Mouse (Mus musculus) embryonic fibroblast, embryonic 13.5 days (primary cell): ENCODE results near the gene Rnf150. TPM values are rescaled to one million over a fixed set of nuclear protein-coding genes. Genes with fewer than 3 reads are reported as not detected.

ENCODE experiments used
- H3K27ac ChIP-seq: 2 replicates; pipeline ENCODE4 v1.5.1; 2012; ENCODE audit warnings: low read length, control low read depth, inconsistent platforms; ENCODE audit not compliant: insufficient read depth
- H3K4me1 ChIP-seq: 2 replicates; pipeline ENCODE4 v1.6.1; 2011; ENCODE audit warnings: low read length; ENCODE audit not compliant: control insufficient read depth, insufficient read depth
- H3K4me3 ChIP-seq: 2 replicates; pipeline ENCODE4 v1.5.1; 2011; ENCODE audit warnings: mild to moderate bottlenecking, control low read depth, low read length; ENCODE audit not compliant: insufficient read depth
- CTCF ChIP-seq: IDR thresholded peaks from 2 replicates; pipeline ENCODE4 v1.5.1; 2011; ENCODE audit warnings: mild to moderate bottlenecking, control low read depth, low read length, moderate library complexity, borderline replicate concordance; ENCODE audit not compliant: insufficient read depth
- POLR2A ChIP-seq: IDR thresholded peaks from 2 replicates; pipeline ENCODE4 v1.6.1; 2011; ENCODE audit warnings: low read depth, mild to moderate bottlenecking, control low read depth, low read length, moderate library complexity
- polyA plus RNA-seq: library from polyadenylated mRNA; stranded (reverse); fragments of >200 nt; gene quantifications from 2 replicates; pipeline ENCODE4 v1.2.4, GENCODE M21; 2011; ENCODE audit warnings: low read depth; ENCODE audit not compliant: missing spikeins, insufficient read length

The Rnf150 gene
- polyA plus RNA-seq, 1 experiment, result 36.3 TPM

- H3K27ac ChIP-seq, result no peak overlapping the region
- TF ChIP-seq CTCF (no peak), POLR2A (no peak)
- H3K4me1 ChIP-seq, result no peaks in the 10 kb centered on the region
- no peak overlapping the region for H3K4me3 ChIP-seq
Measured at GRCm38 (mm10) chr8:82884480-82884879, 21.3 kb downstream of the Rnf150 start.

- Histone ChIP-seq H3K27ac (no peak overlapping the region), H3K4me3 (no peak overlapping the region), H3K4me1 (no peaks in the 10 kb centered on the region)
- TF ChIP-seq CTCF (no peak), POLR2A (no peak)
Measured at GRCm38 (mm10) chr8:82887234-82887633, 24.1 kb downstream of the Rnf150 start.

GRCm38 (mm10) chr8:82889062-82889720, 26.0 kb downstream of the Rnf150 start:
- Histone ChIP-seq H3K27ac (no peak overlapping the region), H3K4me3 (no peak overlapping the region), H3K4me1 (no peaks in the 10 kb centered on the region)
- no peak for TF ChIP-seq POLR2A
- no peak for TF ChIP-seq CTCF

- TF ChIP-seq POLR2A, result no peak
- no peak for TF ChIP-seq CTCF
- no peak overlapping the region for H3K27ac ChIP-seq
Measured at GRCm38 (mm10) chr8:82895091-82895490, 31.9 kb downstream of the Rnf150 start.

GRCm38 (mm10) chr8:82896796-82897195, 33.6 kb downstream of the Rnf150 start:
- Histone ChIP-seq H3K27ac (peak overlapping the region; percentile 72; the same call in 1 of the 2 replicates), H3K4me3 (no peak overlapping the region), H3K4me1 (peaks cover 6% of the 10 kb centered on the region)
- TF ChIP-seq CTCF, result no peak
- no peak for TF ChIP-seq POLR2A

More at GRCm38 (mm10) chr8:82895091-82895490, 31.9 kb downstream of the Rnf150 start:
- no peak overlapping the region for H3K4me3 ChIP-seq
- H3K4me1 ChIP-seq, result peaks cover 6% of the 10 kb centered on the region

- H3K27ac ChIP-seq, result peak overlapping the region; percentile 77
- TF ChIP-seq CTCF (no peak), POLR2A (no peak)
- H3K4me1 ChIP-seq, result peaks cover 6% of the 10 kb centered on the region
- H3K4me3 ChIP-seq, result no peak overlapping the region
Measured at GRCm38 (mm10) chr8:82897628-82898458, 34.7 kb downstream of the Rnf150 start.

GRCm38 (mm10) chr8:82898459-82898841, 35.3 kb downstream of the Rnf150 start:
- no peak for TF ChIP-seq CTCF
- no peak for TF ChIP-seq POLR2A
- Histone ChIP-seq H3K27ac (peak overlapping the region; percentile 30; the same call in 1 of the 2 replicates), H3K4me3 (no peak overlapping the region), H3K4me1 (peaks cover 6% of the 10 kb centered on the region)

- peaks cover 6% of the 10 kb centered on the region for H3K4me1 ChIP-seq
- TF ChIP-seq POLR2A, result no peak
- TF ChIP-seq CTCF, result no peak
- H3K27ac ChIP-seq, result no peak overlapping the region
- H3K4me3 ChIP-seq, result no peak overlapping the region
Measured at GRCm38 (mm10) chr8:82900958-82901357, 37.8 kb downstream of the Rnf150 start.

GRCm38 (mm10) chr8:82901549-82902138, 38.5 kb downstream of the Rnf150 start:
- no peak overlapping the region for H3K27ac ChIP-seq
- H3K4me1 ChIP-seq, result peaks cover 7% of the 10 kb centered on the region
- no peak overlapping the region for H3K4me3 ChIP-seq
- no peak for TF ChIP-seq POLR2A
- TF ChIP-seq CTCF, result no peak

GRCm38 (mm10) chr8:82903497-82903896, 40.3 kb downstream of the Rnf150 start:
- TF ChIP-seq CTCF, result no peak
- no peak for TF ChIP-seq POLR2A
- Histone ChIP-seq H3K27ac (no peak overlapping the region), H3K4me1 (peaks cover 9% of the 10 kb centered on the region), H3K4me3 (no peak overlapping the region)
